Mouse (Mus musculus) lung, embryonic 15.5 days (tissue): ENCODE data around the gene Lgals8. TPM values are rescaled to one million over a fixed set of nuclear protein-coding genes. Genes with fewer than 3 reads are reported as not detected.

ENCODE experiments used
- ATAC-seq: fragments of 200-750 bp; cut with Nextera tagmentation; 2 replicates; pipeline ENCODE4 v1.8.0; 2017; ENCODE audit warnings: moderate number of reproducible peaks, borderline replicate concordance; ENCODE audit not compliant: low FRiP score, low TSS enrichment; ENCODE audit errors: extremely low read depth
- H3K27ac ChIP-seq: fragments of 300-500 bp; sonication (generic); 2 replicates; pipeline ENCODE4 v1.5.1; 2015; ENCODE audit warnings: moderate library complexity, mild to moderate bottlenecking, inconsistent platforms
- H3K27me3 ChIP-seq: fragments of 300-500 bp; sonication (generic); 2 replicates; pipeline ENCODE4 v1.6.1; 2015; ENCODE audit warnings: inconsistent platforms
- H3K36me3 ChIP-seq: fragments of 300-500 bp; sonication (generic); 2 replicates; pipeline ENCODE4 v1.6.1; 2015; ENCODE audit warnings: inconsistent platforms
- H3K4me1 ChIP-seq: fragments of 300-500 bp; sonication (generic); 2 replicates; pipeline ENCODE4 v1.6.1; 2015; ENCODE audit warnings: inconsistent platforms
- H3K4me2 ChIP-seq: fragments of 300-500 bp; sonication (generic); 2 replicates; pipeline ENCODE4 v1.6.1; 2015; ENCODE audit warnings: inconsistent platforms, mild to moderate bottlenecking, moderate library complexity
- H3K4me3 ChIP-seq: fragments of 300-500 bp; sonication (generic); 2 replicates; pipeline ENCODE4 v1.5.1; 2015; ENCODE audit warnings: mild to moderate bottlenecking, inconsistent platforms
- H3K9ac ChIP-seq: fragments of 300-500 bp; sonication (generic); 2 replicates; pipeline ENCODE4 v1.6.1; 2015; ENCODE audit warnings: inconsistent platforms
- H3K9me3 ChIP-seq: fragments of 300-500 bp; sonication (generic); 2 replicates; pipeline ENCODE4 v1.6.1; 2016; ENCODE audit warnings: inconsistent platforms
- WGBS: fragments of 180-500 bp; shearing (Covaris S2); methylation state at CpG from one replicate; pipeline ENCODE4 v1.1.7; 2015; 5-methylcytosine and 5-hydroxymethylcytosine counted together
- polyA plus RNA-seq: library from polyadenylated mRNA; unstranded; fragments of >200 nt; fragmentation: Nextera tagmentation; extraction: Ambion mirVana; gene quantifications from 2 replicates; pipeline ENCODE4 v1.2.1, GENCODE M21; 2015

The Lgals8 gene
- polyA plus RNA-seq, 1 experiment from 2014 or later = 28.6 TPM

DNA sequence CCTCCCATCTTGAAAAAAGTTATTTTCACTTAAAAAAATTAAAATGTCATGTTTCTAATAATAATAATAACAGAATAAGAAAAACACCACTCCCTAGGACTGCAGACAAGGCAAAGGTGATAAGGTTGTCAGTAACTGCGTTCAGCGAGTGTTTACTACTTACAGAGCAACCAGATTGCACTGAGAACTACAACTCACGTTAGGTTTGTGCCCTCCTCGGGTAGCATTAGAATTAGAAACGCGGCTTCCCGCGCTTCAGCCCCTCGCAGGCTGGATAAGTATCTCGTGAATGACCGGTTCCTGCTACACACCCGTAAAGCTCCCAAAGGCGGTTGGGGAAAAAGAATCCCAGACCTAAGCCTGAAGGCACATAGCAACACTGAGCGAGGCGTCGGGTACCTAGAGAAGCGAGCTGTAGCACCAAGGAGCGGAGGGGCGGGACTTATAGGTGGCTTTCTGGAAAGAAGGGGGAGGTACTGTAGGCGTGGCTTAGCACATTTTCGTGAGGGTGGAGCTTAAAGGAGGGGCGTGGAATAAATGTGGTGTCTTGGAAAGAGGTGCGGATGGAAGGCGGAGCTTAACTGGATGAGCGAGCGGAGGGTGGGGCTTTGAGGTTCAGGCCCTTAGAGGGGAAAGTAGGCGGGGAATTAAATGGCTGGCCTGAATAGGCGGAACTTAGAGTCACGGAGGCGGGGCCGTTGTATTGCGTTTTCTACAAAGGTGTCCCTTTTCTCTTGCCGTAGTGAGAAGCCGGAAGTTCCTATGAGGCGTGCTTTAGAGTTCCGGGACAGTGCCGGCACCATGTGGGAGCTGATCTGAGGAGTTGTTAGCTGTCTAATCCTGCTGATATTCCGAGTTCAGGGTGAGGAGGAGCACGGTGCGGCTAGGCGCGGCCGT lies 69.9 kb downstream of the Lgals8 start, which contains the start of gene Heatr1:
Gene Heatr1, plus strand, starts transcription at position 419 of the 897 bp plus-strand sequence.
- H3K4me3 ChIP-seq = peak within 1 kb of the TSS; percentile 66
- H3K4me2 ChIP-seq = peak within 1 kb of the TSS; percentile 85
- H3K4me1 ChIP-seq = peaks cover 6% of the 10 kb centered on the region
- peaks cover 9% of the 10 kb centered on the region; the same call in 1 of the 2 replicates for H3K27me3 ChIP-seq
- H3K9me3 ChIP-seq = no peaks in the 10 kb centered on the region
- H3K36me3 ChIP-seq = peaks cover 12% of the 10 kb centered on the region
- WGBS = under 1% methylated on average over 43 of the region's 43 CpGs
- H3K27ac ChIP-seq = peak within 1 kb of the TSS; percentile 65
- H3K9ac ChIP-seq = peak within 1 kb of the TSS; percentile 47
- ATAC-seq = peak; percentile 97

Other genes starting within 250 kb of the Lgals8 start
- gene Mtr, start 206.8 kb downstream of the Lgals8 start, polyA plus RNA-seq = 15.4 and 17.1 TPM in 2 replicates
- 30.1 and 33.0 TPM in 2 replicates for gene Actn2, start 124.2 kb downstream of the Lgals8 start, polyA plus RNA-seq
- 15.5 and 16.2 TPM in 2 replicates for gene Heatr1, start 69.9 kb downstream of the Lgals8 start, polyA plus RNA-seq
- gene Edaradd, start 55.5 kb upstream of the Lgals8 start, polyA plus RNA-seq = 1.6 and 1.7 TPM in 2 replicates
- 10.1 TPM in 2 replicates for gene Ero1lb, start 100.9 kb upstream of the Lgals8 start, polyA plus RNA-seq